Mouse (Mus musculus) urinary bladder, postnatal 14 days (tissue): ENCODE data around the gene Asb17.
"Not testable (repeated sequence)": the region's sequence is repeated elsewhere in the genome, so short reads cannot be mapped to it uniquely, and the experiment has no call there.

Experiments used
- DNase-seq: peaks from one replicate; pipeline ENCODE4 v3.0.0; 2021; ENCODE audit warnings: low spot score

The Asb17 gene

DNA sequence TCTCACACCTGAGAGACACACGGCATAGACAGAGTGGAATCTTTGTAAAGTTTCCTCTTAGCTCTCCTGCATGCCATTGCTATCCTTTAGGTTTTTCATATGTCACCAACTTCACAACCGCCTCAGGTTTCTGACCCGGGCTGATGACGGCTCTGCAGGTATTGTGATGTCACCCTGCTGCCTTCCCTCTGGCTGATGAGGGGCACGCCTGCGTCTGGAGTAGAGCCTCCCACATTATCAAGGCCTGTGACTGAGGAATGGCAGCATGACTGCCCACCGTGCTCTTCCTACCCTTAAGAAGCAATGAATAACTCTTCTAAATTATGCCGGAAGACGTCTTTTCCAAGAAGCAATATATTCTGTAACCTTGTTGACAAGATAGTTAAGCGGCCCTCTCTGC, at the start of gene Asb17:
Asb17 (plus strand) TSS at position 180 of the 400 bp plus-strand sequence.
- DNase-seq, result no peak

DNA sequence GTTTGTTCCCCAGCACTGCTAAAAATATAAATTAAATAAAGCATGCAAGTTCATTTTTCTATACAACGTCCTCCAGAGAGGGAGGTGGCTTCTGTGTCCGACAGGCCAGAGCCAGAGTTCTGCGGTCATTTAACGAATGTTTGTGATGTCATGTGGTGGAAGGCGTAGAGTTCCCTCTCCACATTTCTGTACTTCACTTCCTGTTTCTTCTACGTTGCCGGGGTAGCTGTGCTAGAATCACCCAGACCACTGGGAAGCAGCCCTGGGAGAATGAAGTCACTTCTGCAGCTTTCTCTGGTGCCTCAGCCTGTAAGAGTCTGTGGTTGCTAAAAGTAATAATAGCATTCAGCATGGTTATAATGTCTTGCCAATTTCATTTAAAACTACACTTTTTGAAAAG, 46.4 kb upstream of the Asb17 start:
- DNase-seq, result no peak

- DNase-seq, result no peak
Observed at GRCm38 (mm10) chr3:153799603-153800002, 44.4 kb upstream of the Asb17 start.

DNA sequence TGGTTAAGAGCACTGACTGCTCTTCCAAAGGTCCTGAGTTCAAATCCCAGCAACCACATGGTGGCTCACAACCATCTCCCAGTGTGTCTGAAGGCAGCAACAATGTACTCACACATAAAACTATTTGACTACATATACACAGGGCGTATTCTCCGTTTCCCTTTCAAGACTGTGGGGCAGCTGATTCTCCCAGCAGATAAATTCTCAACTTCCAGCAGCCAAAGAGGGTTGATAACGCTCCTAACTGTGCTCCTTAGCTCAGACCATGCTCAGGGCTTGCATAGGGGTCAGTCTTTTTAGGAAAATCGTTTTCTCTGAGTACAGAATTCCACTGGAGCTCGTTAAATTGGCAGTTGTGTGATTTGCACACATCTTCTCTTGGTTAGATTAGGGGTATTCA, 43.3 kb upstream of the Asb17 start:
- DNase-seq, result no peak

- DNase-seq, result no peak
Observed at GRCm38 (mm10) chr3:153801541-153801940, 42.5 kb upstream of the Asb17 start.

DNA sequence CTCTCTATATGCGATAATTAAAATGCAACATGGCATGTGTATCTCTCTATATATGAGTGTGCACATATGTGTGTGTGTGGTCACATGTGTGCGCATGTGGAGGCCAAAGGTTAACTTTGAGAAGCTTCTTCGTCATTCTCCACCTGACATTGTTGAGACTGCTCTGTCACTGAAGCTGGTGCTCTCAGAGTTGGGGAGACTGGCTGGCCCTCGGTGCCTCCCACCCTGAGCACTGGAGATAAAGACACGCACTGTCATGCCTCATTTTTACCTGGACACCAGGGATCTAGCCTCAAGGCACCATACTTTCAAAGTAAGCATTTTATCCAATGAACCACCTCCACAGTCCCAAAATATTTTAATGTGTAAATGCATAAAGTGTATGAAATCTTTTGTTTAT, 41.4 kb upstream of the Asb17 start:
- no peak for DNase-seq

- DNase-seq, result no peak
Observed at GRCm38 (mm10) chr3:153804032-153804431, 40.0 kb upstream of the Asb17 start.

GRCm38 (mm10) chr3:153806077-153806772, 37.8 kb upstream of the Asb17 start:
- DNase-seq, result peak; percentile 88

DNA sequence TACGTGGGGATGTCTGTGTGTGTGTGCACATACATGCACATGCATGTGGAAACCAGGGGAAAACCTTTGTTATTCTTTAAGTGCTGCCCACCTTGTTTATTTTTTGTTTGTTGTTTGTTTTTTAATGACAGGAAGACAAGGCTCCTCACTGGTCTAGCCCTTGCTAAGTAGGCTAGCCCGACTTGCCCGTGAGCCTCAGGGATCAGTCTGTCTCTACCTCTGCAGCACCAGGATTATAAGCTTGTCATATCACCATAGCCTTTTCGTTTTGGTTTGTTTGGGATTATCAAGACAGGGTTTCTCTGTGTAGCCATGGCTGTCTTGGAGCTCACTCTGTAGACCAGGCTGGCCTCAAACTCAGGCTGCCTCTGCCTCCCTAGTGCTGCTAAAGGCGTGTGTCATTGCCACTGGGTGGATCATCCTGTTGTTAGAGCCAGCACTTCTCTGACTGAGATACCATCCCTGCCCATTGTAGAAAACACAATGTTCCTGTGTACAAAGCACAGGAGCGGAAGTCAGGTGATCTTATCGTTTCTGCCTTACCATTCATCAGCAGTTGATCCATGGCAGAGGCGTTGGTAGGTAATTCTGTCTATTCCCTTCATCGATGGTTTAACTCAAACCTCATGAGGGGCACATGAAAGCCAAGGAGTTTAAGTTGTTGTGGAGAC, 37.1 kb upstream of the Asb17 start:
- DNase-seq, result no peak

GRCm38 (mm10) chr3:153807444-153808149, 36.4 kb upstream of the Asb17 start:
- no peak for DNase-seq

DNA sequence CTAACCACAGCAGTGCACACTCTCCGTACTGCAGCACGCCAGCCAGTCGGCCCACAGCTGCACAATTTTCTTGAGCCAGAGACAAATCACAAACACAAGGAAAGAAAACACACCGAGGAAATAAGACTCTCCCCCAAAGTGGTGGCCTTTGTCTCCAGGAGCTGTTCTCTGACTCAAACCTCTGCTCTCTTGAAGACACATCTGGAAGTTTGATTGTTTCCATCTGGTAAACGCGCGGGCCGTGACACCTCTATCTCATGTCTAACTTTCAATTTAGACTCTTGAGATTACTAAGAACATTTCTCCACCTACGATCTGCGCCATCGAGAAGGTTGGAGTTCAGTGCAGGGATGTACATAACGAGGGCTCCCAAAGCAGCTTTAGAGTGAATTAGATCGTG, 35.6 kb upstream of the Asb17 start:
- DNase-seq, result no peak

- DNase-seq, result no peak
Observed at GRCm38 (mm10) chr3:153814026-153814425, 30.0 kb upstream of the Asb17 start.

DNA sequence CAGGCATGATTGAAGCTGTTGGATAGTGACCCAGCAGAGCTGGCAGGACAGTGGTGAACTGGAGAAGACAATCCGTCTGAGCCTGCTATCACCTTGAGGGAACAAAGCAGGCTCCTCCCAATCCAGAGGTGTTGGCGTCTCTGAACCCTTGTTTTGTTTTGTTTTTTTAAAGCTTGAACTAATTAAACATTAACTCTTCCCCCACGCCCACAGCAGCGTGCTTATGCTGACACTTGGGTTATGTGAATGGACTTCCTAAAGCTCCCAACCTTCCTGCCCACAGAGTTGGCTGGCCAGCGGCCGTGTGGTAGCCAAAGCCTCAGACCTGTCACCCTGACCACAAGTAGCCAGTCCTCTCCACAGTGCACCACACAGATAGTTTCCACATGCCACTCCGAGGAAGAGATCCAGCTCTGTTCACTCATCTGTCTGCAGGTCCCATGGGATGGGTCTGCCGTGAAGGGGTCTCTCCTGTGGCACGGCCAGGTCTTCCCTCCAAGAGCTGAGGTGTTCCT, 26.6 kb upstream of the Asb17 start:
- DNase-seq, result no peak

- DNase-seq, result no peak
Observed at GRCm38 (mm10) chr3:153818723-153819122, 25.3 kb upstream of the Asb17 start.

GRCm38 (mm10) chr3:153819438-153819837, 24.6 kb upstream of the Asb17 start:
- DNase-seq, result no peak

DNA sequence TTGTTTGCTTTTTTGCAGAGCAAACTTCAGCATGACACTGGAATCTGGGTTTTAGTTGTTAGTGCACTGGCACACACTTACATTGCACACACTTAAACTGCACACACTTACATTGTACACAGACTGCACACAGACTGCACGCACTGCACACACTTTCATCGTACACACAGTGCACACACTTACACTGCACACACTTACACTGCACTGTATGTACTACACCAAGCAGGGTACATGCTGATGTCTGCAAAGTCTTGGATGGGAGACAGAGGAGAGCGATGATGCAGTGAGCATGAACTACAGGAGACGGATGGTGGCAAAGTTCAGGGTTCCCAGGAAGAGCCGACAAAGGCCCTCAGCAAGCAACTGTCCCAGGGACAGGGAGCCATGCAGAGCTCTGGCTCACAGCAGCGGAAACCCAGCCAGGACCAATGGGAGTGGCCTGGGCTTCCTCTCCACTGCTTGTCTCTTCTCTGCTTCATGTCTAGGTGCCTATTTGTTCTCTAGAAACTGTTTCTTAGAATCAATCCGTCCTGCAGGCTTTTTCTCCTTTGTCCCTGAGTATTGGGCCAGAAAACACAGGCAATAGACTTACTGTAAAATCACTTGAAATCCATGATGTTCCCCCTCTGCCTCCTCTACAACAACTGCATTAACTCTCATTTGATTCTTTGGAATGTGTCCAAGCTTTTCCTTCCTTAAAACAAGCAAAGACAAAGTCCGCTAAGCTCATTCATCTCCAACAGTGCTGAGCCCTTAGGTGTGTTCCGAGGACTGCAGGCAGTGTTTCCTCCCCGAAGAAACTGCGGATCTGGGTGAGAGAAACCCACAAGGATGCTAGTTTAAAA, 20.1 kb upstream of the Asb17 start:
- no peak for DNase-seq

- DNase-seq, result no peak
Observed at GRCm38 (mm10) chr3:153825197-153825596, 18.8 kb upstream of the Asb17 start.

DNA sequence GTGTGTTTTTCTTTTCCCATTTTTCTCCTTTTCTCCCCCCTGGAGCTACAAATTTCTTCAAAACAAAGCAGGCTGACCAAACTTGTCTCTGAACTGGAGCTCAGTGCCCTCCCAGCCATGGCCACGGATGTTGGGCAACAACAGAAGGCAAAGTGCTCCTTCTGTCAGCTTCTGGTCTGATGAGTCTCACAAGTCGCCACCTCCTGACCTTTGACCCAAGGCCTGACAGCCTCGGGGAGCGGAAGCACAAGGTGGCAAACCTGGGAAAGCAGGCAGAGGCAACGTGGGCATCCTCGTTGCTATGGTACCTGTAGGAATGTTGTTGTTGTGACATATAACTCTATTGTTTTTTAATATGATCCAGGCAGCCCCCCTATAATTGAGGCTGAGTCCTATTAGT, 17.4 kb upstream of the Asb17 start:
- DNase-seq, result no peak

- not testable (repeated sequence) for DNase-seq
Observed at GRCm38 (mm10) chr3:153829788-153830187, 14.2 kb upstream of the Asb17 start.

DNA sequence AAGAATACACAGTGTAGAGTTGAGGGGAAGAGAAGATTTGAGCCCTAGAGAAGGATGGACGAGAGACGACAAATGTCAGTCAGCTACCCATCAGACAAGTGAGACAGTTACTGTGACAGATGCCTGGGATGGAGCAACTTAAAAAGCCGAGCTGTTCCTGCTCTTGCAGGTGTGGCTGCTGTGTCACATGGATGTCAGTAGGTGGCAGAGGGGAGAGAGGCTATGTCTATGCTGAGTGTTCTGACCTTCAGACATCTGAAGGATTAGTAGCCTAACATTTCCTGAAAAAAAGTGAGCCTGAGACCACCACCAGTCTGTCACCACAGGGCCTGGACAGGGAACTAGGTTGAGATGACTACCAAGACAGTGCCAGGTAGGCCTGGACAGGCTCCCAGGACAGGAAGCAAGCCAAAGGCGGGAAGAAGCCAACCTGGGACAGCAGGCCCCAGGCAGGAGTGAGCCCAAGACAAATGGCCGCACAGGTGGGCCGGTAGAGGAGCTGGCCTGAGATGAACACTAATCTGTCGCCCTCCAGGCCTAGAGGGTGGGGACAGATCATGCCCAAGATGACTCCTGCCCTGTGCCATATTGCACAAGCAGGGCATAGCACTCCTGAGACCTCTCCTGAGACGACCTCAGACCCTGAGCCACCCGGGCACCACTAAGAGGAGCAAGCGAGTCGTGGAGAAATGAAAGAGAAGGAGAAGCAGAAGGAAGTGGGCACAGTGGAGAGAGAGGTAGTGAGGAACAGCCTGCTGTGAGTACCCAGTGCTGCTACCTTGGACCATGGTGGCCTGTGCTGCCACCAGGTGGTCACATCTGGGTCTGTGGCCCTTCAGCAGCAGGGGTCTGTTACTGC, 12.8 kb upstream of the Asb17 start:
- DNase-seq, result no peak
